Mouse (Mus musculus) CH12.LX (cell line): ENCODE results near the gene Atp6v0b. TPM values are rescaled to one million over a fixed set of nuclear protein-coding genes. Genes with fewer than 3 reads are reported as not detected.

Source experiments
- DNase-seq: peaks from one replicate; pipeline ENCODE4 v3.0.0-alpha.2; 2013; ENCODE audit errors: extremely low read depth
- H3K27ac ChIP-seq: 2 replicates; pipeline ENCODE4 v1.5.1; 2012; ENCODE audit warnings: low read depth, mild to moderate bottlenecking, control low read depth, moderate library complexity; ENCODE audit not compliant: insufficient read depth
- H3K27me3 ChIP-seq: replicated peaks from 2 replicates; pipeline ENCODE3; 2012; ENCODE audit warnings: inconsistent platforms
- H3K36me3 ChIP-seq, 2 experiments: replicated peaks in 1 of 2; 2 replicates each; pipeline versions ENCODE3 to v1.6.1; 2012; ENCODE audit warnings: inconsistent platforms in 1 of 2, low read length in 1 of 2, mild to moderate bottlenecking in 1 of 2, mixed read lengths in 1 of 2, moderate library complexity in 1 of 2; ENCODE audit not compliant: control insufficient read depth in 1 of 2, insufficient read depth in 1 of 2
- H3K4me1 ChIP-seq, 2 experiments: 2 replicates each; pipeline ENCODE4 v1.6.1; 2012; ENCODE audit warnings: inconsistent platforms in 1 of 2, moderate library complexity in 1 of 2; ENCODE audit not compliant: insufficient read depth in 2 of 2, control insufficient read depth in 1 of 2
- H3K4me2 ChIP-seq: 2 replicates; pipeline ENCODE4 v1.6.1; 2012; ENCODE audit warnings: low read depth, mild to moderate bottlenecking, control low read depth; ENCODE audit not compliant: poor library complexity, insufficient read depth, severe bottlenecking
- H3K4me3 ChIP-seq, 3 experiments: fragments of 150-350 bp in 1 of 3; sonication (generic) in 1 of 3; replicated peaks in 1 of 3; 2 replicates each; pipeline versions ENCODE3 to v1.5.1; 2011 to 2012; ENCODE audit warnings: low read depth in 2 of 3, low read length in 2 of 3, mild to moderate bottlenecking in 2 of 3, moderate library complexity in 2 of 3, control low read depth in 1 of 3, improper control_type of control experiment in 1 of 3, inconsistent platforms in 1 of 3, mixed read lengths in 1 of 3; ENCODE audit not compliant: poor library complexity in 1 of 3
- H3K79me2 ChIP-seq: replicated peaks from 2 replicates; pipeline ENCODE4 v1.6.1; 2012; ENCODE audit warnings: mild to moderate bottlenecking, moderate library complexity; ENCODE audit not compliant: control insufficient read depth, poor library complexity, insufficient read depth, severe bottlenecking; ENCODE audit errors: extremely low read depth
- H3K9ac ChIP-seq: 2 replicates; pipeline ENCODE4 v1.6.1; 2012; ENCODE audit warnings: low read depth, mild to moderate bottlenecking, control low read depth, moderate library complexity; ENCODE audit not compliant: insufficient read depth
- H3K9me3 ChIP-seq: replicated peaks from 2 replicates; pipeline ENCODE3; 2012; ENCODE audit warnings: low read length, inconsistent platforms, mixed read lengths
- E2F4 ChIP-seq: IDR thresholded peaks from 2 replicates; pipeline ENCODE4 v1.6.1; 2011; ENCODE audit warnings: low read depth, low read length, improper control_type of control experiment; ENCODE audit not compliant: insufficient replicate concordance
- GABPA ChIP-seq: IDR thresholded peaks from 2 replicates; pipeline ENCODE4 v1.6.1; 2012; ENCODE audit warnings: low read depth, low read length, improper control_type of control experiment, inconsistent platforms; ENCODE audit not compliant: insufficient replicate concordance
- JUND ChIP-seq: conservative IDR thresholded peaks from 2 replicates; pipeline ENCODE4 v1.6.1; 2011; ENCODE audit warnings: low read depth, low read length, improper control_type of control experiment
- MAFK ChIP-seq: IDR thresholded peaks from 2 replicates; pipeline ENCODE4 v1.6.1; 2011; ENCODE audit warnings: low read length, improper control_type of control experiment; ENCODE audit not compliant: insufficient replicate concordance
- MAX ChIP-seq: IDR thresholded peaks from 2 replicates; pipeline ENCODE4 v1.6.1; 2011; ENCODE audit warnings: low read length, improper control_type of control experiment
- PAX5 ChIP-seq: IDR thresholded peaks from 2 replicates; pipeline ENCODE4 v1.6.1; 2012; ENCODE audit warnings: low read length, inconsistent platforms, mixed read lengths
- SMC3 ChIP-seq: IDR thresholded peaks from 2 replicates; pipeline ENCODE4 v1.6.1; 2011; ENCODE audit warnings: low read depth, low read length, improper control_type of control experiment
- UBTF ChIP-seq: IDR thresholded peaks from 2 replicates; pipeline ENCODE4 v1.6.1; 2012; ENCODE audit warnings: low read depth, mild to moderate bottlenecking, inconsistent platforms, low read length, improper control_type of control experiment, moderate library complexity
- USF1 ChIP-seq: IDR thresholded peaks from 2 replicates; pipeline ENCODE4 v1.6.1; 2014; ENCODE audit warnings: low read depth, mild to moderate bottlenecking, inconsistent platforms, low read length, improper control_type of control experiment
- ZKSCAN1 ChIP-seq: IDR thresholded peaks from 2 replicates; pipeline ENCODE4 v1.6.1; 2012; ENCODE audit warnings: low read depth, inconsistent platforms, low read length, improper control_type of control experiment, borderline replicate concordance
- dilution Hi-C: fragments of 300-500 bp; cut with MboI; formaldehyde crosslinking; loops from 2 replicates; pipeline ENCODE4 v1.14.3; 2020; ENCODE audit warnings: low sequenced_read_pairs; ENCODE audit not compliant: extremely low pct_unique_long_range_greater_than_20kb, extremely low pct_ligation_motif_present
- in situ Hi-C: fragments of 300-500 bp; cut with MboI; formaldehyde crosslinking; loops from 3 replicates; pipeline ENCODE4 v1.14.3; 2019; ENCODE audit warnings: low sequenced_read_pairs, low pct_ligation_motif_present, low pct_unique_long_range_greater_than_20kb, mixed read lengths
- polyA plus RNA-seq: library from polyadenylated mRNA; unstranded; fragments of >175 nt; gene quantifications from 2 replicates; pipeline ENCODE4 v1.2.1, GENCODE M21; 2012; ENCODE audit warnings: low read depth; ENCODE audit not compliant: insufficient read length
- total RNA-seq, 2 experiments: library from RNA; depleted of rRNA; stranded (reverse); fragments of 300-350 nt in 1 of 2; fragments of >200 nt in 1 of 2; gene quantifications; 2 replicates each; pipeline ENCODE4 v1.2.3; 2012 to 2014

The Atp6v0b gene
- total and polyA plus RNA-seq, 3 experiments = 176 to 202 (median 186) TPM

DNA sequence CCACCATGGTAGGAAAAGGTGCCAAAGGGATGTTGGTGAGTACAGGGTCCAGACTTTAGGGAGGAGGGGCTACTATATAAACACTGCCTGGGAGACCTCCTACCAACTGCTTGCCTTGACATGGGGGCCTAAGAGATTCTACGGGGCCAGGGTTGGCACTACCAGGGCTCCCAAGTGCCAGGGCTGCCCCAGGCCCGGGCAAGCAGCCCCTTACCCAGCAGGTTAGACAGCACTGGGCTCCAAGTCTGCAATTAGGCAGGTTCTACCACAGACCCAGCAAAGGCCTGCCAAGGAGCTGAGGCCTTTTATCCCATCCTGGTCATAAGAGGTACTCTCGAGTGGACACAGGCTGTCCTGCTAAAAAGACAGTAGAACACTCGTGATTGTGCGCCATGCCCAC lies 44.0 kb downstream of the Atp6v0b start:
- Histone ChIP-seq H3K4me1 (peaks cover 0 to 14% of the 10 kb centered on the region in 2 experiments; a peak in 2 of 4 replicates), H3K27ac (no peak overlapping the region), H3K27me3 (no peaks in the 10 kb centered on the region), H3K9me3 (no peaks in the 10 kb centered on the region), H3K4me3 (no peak overlapping the region), H3K79me2 (no peaks in the 10 kb centered on the region), H3K9ac (no peak overlapping the region), H3K36me3 (peaks cover 19 to 83% of the 10 kb centered on the region in 2 experiments), H3K4me2 (no peak overlapping the region)
- TF ChIP-seq JUND = no peak
- in situ Hi-C loops (loop anchor here (25.0 kb wide), 1 partner anchor 244 kb away; no protein-coding TSS in a partner anchor), dilution Hi-C loops (no loop called here)
- DNase-seq = no peak

DNA sequence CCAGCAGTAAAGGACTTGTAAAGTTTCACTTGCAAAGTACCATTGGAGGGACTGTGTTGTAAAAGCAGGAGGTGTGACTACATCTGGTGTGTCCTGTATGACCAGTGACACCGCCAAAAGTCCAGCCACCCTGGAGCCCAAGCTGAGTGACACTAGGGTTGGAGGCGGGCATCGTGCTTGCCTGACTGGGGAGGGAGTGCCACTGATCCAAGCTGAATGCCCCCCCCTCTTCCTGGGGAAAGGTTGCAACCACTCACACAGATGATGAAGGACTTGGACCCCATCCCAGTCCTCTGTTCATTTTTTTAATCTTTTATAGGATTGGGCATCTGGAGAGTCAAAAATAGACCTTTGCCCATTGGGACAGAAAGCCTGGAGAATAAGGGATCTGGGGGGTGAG lies 45.6 kb downstream of the Atp6v0b start:
- Histone ChIP-seq H3K9ac (no peak overlapping the region), H3K27ac (no peak overlapping the region), H3K9me3 (no peaks in the 10 kb centered on the region), H3K4me1 (peaks cover 0 to 23% of the 10 kb centered on the region in 2 experiments; a peak in 3 of 4 replicates), H3K27me3 (no peaks in the 10 kb centered on the region), H3K79me2 (no peaks in the 10 kb centered on the region), H3K4me2 (no peak overlapping the region), H3K4me3 (no peak overlapping the region), H3K36me3 (peaks cover 17 to 73% of the 10 kb centered on the region in 2 experiments)
- TF ChIP-seq USF1 (no peak), GABPA (no peak), E2F4 (no peak)
- dilution Hi-C loops (no loop called here), in situ Hi-C loops (loop anchor here (25.0 kb wide), 1 partner anchor 246 kb away; no protein-coding TSS in a partner anchor)
- no peak for DNase-seq

DNA sequence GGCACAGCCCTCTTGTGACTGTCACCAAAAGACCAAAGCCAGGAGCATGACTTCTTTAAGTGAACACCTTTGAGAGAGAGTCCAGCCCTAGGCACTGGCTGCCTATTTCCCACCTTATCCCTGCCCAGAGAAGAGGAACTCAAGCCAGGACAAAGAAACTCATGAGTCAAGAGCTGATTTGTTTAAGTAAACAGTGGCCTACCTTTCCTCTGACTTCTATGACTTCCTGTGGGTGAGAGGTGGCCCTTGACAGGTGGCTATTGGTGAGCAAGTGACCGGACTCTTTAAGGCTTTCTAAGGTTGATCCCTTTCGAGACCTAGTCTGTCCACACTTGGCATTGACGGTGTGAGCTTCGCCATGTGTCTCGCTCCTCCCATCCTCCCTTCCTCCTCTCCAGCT lies 46.3 kb downstream of the Atp6v0b start:
- Histone ChIP-seq H3K4me1 (peaks cover 0 to 23% of the 10 kb centered on the region in 2 experiments; a peak in 3 of 4 replicates), H3K4me3 (no peak overlapping the region), H3K36me3 (peaks cover 11 to 66% of the 10 kb centered on the region in 2 experiments), H3K4me2 (no peak overlapping the region), H3K9me3 (no peaks in the 10 kb centered on the region), H3K9ac (no peak overlapping the region), H3K27me3 (no peaks in the 10 kb centered on the region), H3K79me2 (no peaks in the 10 kb centered on the region), H3K27ac (no peak overlapping the region)
- in situ Hi-C loops = loop anchor here (25.0 kb wide), 1 partner anchor 246 kb away; no protein-coding TSS in a partner anchor
- TF ChIP-seq MAFK (no peak), SMC3 (no peak), ZKSCAN1 (no peak), UBTF (no peak), MAX (no peak), PAX5 (no peak)
- dilution Hi-C loops = no loop called here
- DNase-seq = no peak
